Mouse (Mus musculus): ENCODE results near the gene Dcaf17. TPM values are rescaled to one million over a fixed set of nuclear protein-coding genes. Genes with fewer than 3 reads are reported as not detected.

Dcaf17 gene
- total and polyA plus RNA-seq, 2 experiments from 2014 or later = 12.3 to 20.5 TPM

DNA sequence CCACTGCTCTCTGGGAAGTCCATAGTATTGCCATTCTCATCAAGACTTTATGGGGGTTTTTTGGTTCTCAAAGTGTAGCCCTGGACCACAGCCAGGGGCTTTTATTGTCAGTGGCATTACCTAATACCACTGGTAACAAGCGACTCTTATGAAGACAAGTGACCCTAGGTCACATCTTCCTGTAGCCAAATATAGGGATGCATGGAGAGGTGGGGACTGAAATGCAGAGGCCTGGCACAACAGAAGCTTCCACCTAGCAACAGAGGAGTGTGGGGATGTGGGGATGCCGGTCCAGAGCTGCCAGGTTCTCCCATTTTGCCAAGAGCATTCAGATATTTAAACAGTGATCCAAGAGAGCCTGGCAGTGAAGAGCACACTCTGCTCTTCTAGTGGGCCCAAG, 68.5 kb downstream of the Dcaf17 start:
- WGBS = 49% methylated on average over 2 of the region's 2 CpGs
- peak; percentile 30 for DNase-seq (ENCODE audit: low spot score)
- ATAC-seq = no peak
- Histone ChIP-seq H3K27me3 (ENCODE audit: insufficient read depth, low read length) (no peaks in the 10 kb centered on the region), H3K9me3 (ENCODE audit: low read length) (no peaks in the 10 kb centered on the region), H3K4me3 (ENCODE audit: low read length) (no peak overlapping the region), H3K4me1 (ENCODE audit: insufficient read depth, low read length) (no peaks in the 10 kb centered on the region), H3K4me2 (ENCODE audit: low read depth, low read length) (no peak overlapping the region), H3K27ac (no peak overlapping the region), H3K9ac (replicated peaks; ENCODE audit: low read length) (no peak overlapping the region), H3K36me3 (ENCODE audit: insufficient read depth, low read length) (no peaks in the 10 kb centered on the region)
- no peak for TF ChIP-seq CTCF (IDR thresholded peaks at IDR 0.05; ENCODE audit: low read depth)

DNA sequence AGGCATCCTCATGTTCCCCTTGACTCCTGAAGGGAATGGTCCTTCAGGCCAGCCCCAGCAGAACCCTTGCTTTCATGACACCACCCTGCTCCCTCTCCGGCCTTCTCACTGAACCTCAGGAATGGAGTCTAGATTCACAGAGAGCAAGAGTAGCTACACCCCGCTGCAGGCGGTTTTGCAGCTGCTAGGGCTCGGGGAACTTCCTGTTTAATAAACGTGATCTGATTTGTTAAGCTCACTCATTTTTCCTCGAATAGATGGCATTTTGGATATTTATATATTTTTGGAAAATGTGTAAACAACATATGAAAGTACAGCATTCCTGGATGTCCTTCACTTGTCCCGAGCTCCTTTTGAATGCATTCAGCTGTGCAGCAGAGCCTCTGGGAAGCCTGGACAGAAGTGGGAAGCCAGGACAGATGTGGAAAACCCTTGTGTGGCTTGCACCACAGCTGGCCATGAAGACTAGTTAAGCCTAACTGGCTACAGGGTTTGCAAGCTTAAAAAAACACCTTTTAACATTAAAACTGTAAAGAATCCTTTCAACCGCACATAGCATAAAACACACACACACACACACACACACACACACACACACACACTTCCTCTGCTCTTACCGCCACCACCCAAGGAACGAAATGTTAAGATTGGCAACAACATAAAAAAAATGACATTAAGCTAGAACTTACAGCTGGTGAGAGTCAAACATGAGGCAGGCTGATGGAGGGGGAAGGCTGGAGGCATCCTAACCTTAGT, 72.8 kb downstream of the Dcaf17 start:
- Histone ChIP-seq H3K27ac (no peak overlapping the region), H3K4me2 (ENCODE audit: low read depth, low read length) (no peak overlapping the region), H3K9me3 (ENCODE audit: low read length) (no peaks in the 10 kb centered on the region), H3K9ac (replicated peaks; ENCODE audit: low read length) (no peak overlapping the region), H3K27me3 (ENCODE audit: insufficient read depth, low read length) (no peaks in the 10 kb centered on the region), H3K4me3 (ENCODE audit: low read length) (no peak overlapping the region), H3K36me3 (ENCODE audit: insufficient read depth, low read length) (no peaks in the 10 kb centered on the region), H3K4me1 (ENCODE audit: insufficient read depth, low read length) (no peaks in the 10 kb centered on the region)
- ATAC-seq = no peak
- no peak for TF ChIP-seq CTCF (IDR thresholded peaks at IDR 0.05; ENCODE audit: low read depth)
- DNase-seq (ENCODE audit: low spot score) = no peak
- 77% methylated on average over 10 of the region's 10 CpGs for WGBS

DNA sequence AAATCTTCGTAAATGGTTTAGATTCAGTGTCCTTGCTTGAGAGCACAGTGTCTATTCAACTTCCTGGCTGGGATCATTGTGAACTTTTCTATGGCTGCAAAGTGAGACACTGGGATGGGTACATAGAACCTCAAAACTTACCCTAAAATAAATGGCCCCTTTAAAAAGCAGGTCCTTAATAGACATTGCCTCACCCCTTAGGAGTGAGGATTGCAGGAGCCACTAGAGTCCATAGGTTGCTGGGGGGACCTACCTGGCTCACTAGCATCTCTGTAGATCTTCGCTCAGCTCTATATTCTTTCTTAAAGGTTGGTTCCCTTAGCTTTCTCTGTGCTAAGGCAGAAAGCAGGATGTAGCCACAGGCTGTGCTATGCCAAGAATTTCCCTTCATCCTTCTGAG, 75.2 kb downstream of the Dcaf17 start:
- Histone ChIP-seq H3K36me3 (ENCODE audit: insufficient read depth, low read length) (no peaks in the 10 kb centered on the region), H3K4me1 (ENCODE audit: insufficient read depth, low read length) (no peaks in the 10 kb centered on the region), H3K9ac (replicated peaks; ENCODE audit: low read length) (no peak overlapping the region), H3K27ac (no peak overlapping the region), H3K9me3 (ENCODE audit: low read length) (no peaks in the 10 kb centered on the region), H3K4me2 (ENCODE audit: low read depth, low read length) (no peak overlapping the region), H3K27me3 (ENCODE audit: insufficient read depth, low read length) (no peaks in the 10 kb centered on the region), H3K4me3 (ENCODE audit: low read length) (no peak overlapping the region)
- ATAC-seq = no peak
- no peak for DNase-seq (ENCODE audit: low spot score)
- 95% methylated on average over 2 of the region's 2 CpGs for WGBS
- TF ChIP-seq CTCF (IDR thresholded peaks at IDR 0.05; ENCODE audit: low read depth) = no peak

DNA sequence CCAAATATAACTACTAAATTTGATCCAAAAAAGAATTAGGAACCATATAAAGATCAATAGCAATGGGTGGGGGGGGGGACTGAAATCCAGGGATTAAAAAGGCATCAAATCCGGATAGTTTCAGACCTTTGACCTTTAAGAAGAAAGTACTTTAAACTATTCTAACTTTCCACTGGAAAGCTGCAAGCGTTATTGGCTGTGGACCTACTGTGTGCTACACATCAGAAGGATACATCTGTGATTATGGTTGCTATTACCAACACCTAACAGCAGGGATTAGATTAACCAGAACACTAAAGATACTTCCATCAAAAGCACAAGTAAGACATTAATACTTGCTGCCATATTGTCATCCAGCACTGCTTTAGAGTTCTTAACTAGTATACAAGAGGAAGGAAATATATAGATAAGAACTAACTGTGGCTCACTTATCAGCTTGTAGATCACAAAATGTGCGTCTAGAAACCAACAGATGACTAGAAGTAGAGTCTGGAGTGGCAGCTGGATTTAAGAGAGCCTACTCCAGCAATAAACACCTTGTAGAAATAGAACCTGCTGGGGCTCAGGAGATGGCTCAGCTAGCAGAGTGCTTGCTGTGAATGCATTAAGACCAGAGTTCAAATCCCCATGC, 76.9 kb downstream of the Dcaf17 start:
- H3K27ac ChIP-seq = no peak overlapping the region
- H3K4me1 ChIP-seq (ENCODE audit: insufficient read depth, low read length) = no peaks in the 10 kb centered on the region
- no peak overlapping the region for H3K4me3 ChIP-seq (ENCODE audit: low read length)
- H3K9ac ChIP-seq (replicated peaks; ENCODE audit: low read length) = no peak overlapping the region
- ATAC-seq (no peak), DNase-seq (ENCODE audit: low spot score) (no peak)
- no peaks in the 10 kb centered on the region for H3K36me3 ChIP-seq (ENCODE audit: insufficient read depth, low read length)
- no peak overlapping the region for H3K4me2 ChIP-seq (ENCODE audit: low read depth, low read length)
- no peaks in the 10 kb centered on the region for H3K27me3 ChIP-seq (ENCODE audit: insufficient read depth, low read length)
- TF ChIP-seq CTCF (IDR thresholded peaks at IDR 0.05; ENCODE audit: low read depth) = no peak
- H3K9me3 ChIP-seq (ENCODE audit: low read length) = no peaks in the 10 kb centered on the region
- 84% methylated on average over 3 of the region's 3 CpGs for WGBS

DNA sequence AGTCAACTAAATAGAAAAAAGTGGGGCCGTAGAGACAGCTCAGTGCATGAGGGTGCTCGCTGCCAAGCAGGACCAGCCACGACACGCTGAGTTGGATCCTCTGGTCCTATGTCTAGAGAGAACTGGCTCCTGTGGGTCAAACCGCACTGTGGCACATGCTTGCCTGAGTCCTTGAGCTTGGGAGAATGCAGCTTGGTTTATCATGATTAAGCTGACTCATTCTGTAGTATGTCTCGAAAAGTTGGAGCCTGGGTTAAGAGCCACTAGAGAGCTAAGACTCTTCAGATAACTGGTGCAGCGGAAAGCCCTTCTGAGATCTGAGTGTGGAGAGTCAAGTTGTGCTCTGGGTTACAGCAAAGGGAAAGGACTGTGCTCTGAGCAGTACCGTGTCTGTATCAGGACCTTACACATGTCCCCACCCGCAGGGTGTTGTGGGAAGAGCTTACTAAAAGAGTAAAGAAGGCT, 78.9 kb downstream of the Dcaf17 start:
- H3K4me2 ChIP-seq (ENCODE audit: low read depth, low read length) = no peak overlapping the region
- no peaks in the 10 kb centered on the region for H3K27me3 ChIP-seq (ENCODE audit: insufficient read depth, low read length)
- WGBS = 90% methylated on average over 9 of the region's 9 CpGs
- ATAC-seq (no peak), DNase-seq (ENCODE audit: low spot score) (no peak)
- no peaks in the 10 kb centered on the region for H3K9me3 ChIP-seq (ENCODE audit: low read length)
- H3K4me3 ChIP-seq (ENCODE audit: low read length) = no peak overlapping the region
- no peak for TF ChIP-seq CTCF (IDR thresholded peaks at IDR 0.05; ENCODE audit: low read depth)
- H3K36me3 ChIP-seq (ENCODE audit: insufficient read depth, low read length) = no peaks in the 10 kb centered on the region
- H3K9ac ChIP-seq (replicated peaks; ENCODE audit: low read length) = no peak overlapping the region
- no peak overlapping the region for H3K27ac ChIP-seq
- no peaks in the 10 kb centered on the region for H3K4me1 ChIP-seq (ENCODE audit: insufficient read depth, low read length)

DNA sequence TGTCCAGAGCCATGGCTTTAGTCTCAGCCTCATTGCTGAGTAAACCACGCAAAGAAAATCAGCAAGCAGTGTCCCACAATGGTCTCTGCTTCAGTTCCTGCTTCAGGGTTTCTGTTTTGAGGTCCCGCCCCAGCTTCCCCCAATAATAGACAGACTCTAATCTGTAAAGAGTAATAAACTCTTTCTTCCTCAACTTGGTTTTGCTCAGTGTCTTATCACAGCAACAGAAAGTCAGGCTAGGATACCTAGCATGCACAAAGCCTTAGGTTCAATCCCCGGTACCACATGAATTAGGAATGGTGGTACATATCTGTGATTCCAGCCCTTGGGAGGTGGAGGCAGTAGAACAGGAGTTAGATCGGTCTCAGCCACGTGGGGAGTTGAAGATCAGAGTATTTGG, 79.7 kb downstream of the Dcaf17 start:
- TF ChIP-seq CTCF (IDR thresholded peaks at IDR 0.05; ENCODE audit: low read depth) = no peak
- H3K27ac ChIP-seq = no peak overlapping the region
- ATAC-seq = no peak
- DNase-seq (ENCODE audit: low spot score) = no peak
- no peaks in the 10 kb centered on the region for H3K27me3 ChIP-seq (ENCODE audit: insufficient read depth, low read length)
- H3K4me1 ChIP-seq (ENCODE audit: insufficient read depth, low read length) = no peaks in the 10 kb centered on the region
- H3K4me2 ChIP-seq (ENCODE audit: low read depth, low read length) = no peak overlapping the region
- H3K36me3 ChIP-seq (ENCODE audit: insufficient read depth, low read length) = no peaks in the 10 kb centered on the region
- 84% methylated on average over 5 of the region's 5 CpGs for WGBS
- H3K4me3 ChIP-seq (ENCODE audit: low read length) = no peak overlapping the region
- H3K9ac ChIP-seq (replicated peaks; ENCODE audit: low read length) = no peak overlapping the region
- H3K9me3 ChIP-seq (ENCODE audit: low read length) = no peaks in the 10 kb centered on the region

DNA sequence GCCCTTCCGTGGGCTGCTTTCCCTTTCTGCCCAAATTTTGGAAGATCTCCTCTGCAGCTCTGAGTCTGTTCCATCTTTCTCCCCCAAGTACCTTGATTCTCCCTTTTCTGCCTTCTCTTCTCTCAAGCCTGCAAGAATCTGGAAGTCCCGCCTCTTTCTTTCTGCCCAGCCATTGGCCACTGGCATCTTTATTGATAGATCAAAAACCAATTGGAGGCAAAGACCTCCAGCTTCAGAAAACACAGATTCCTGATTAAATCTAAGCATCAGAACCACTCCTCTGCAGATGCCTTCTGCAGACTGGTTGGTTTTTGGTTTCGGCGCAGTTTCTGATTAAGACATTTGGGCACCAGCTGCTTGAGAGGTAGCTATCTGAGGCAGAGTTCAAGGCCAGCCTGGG, 85.5 kb downstream of the Dcaf17 start:
- ATAC-seq (no peak), DNase-seq (ENCODE audit: low spot score) (no peak)
- WGBS = 61% methylated on average over 4 of the region's 4 CpGs

More for the DNA sequence above, 85.5 kb downstream of the Dcaf17 start:
- Histone ChIP-seq H3K4me1 (ENCODE audit: insufficient read depth, low read length) (no peaks in the 10 kb centered on the region), H3K9me3 (ENCODE audit: low read length) (no peaks in the 10 kb centered on the region), H3K4me3 (ENCODE audit: low read length) (no peak overlapping the region), H3K27ac (no peak overlapping the region), H3K27me3 (ENCODE audit: insufficient read depth, low read length) (no peaks in the 10 kb centered on the region), H3K9ac (replicated peaks; ENCODE audit: low read length) (no peak overlapping the region), H3K36me3 (ENCODE audit: insufficient read depth, low read length) (no peaks in the 10 kb centered on the region), H3K4me2 (ENCODE audit: low read depth, low read length) (no peak overlapping the region)
- no peak for TF ChIP-seq CTCF (IDR thresholded peaks at IDR 0.05; ENCODE audit: low read depth)
